10 mouse cellular contexts compared by ENCODE assay signal in the genomic region with DNA sequence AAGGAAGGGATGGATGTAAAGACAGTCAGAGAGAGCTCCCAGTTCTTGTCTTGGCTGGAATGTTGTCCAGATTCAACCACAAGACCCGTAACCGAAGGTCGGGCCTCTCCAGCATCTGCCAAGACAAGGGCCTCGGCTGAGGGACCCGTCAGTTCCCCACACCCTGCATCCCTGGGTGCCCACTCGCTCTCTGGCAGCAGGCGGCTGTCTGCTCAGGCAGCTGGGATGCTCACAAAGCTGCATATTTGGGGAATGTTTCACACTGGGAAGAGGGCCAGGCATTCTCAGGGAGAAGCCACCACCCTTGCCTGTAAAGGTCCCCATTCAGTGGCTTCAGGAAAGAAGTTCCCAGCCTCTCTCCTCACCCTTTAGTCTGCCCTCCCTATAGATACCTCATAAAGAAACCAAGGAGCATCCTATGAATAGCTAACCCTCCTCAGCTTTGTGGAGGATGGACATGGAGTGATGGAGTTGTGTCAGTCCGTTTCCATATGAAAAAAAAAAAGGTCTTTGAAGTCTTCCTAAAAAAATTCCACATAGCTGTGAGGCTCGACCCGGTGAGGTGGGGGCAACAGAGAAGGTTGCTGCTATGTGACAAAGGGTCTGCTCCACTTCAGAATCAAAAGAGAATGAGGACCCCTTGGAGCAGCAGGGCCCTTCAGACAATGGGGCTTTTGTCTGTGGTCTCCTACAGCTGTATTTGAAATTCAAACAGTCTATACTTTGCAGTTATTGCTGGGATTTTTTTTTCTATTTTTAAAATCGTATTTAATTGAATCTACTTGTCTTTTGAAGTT.
DNase-seq lines count a peak whose midpoint lies in the region; TF ChIP-seq lines count a peak whose summit lies in the region.
"Had no signal": no experiment of that assay in that cellular context is flagged by ENCODE, and none has a peak within 500 bp of the region (broad histone marks: within the 10 kb centered on the region; RNA-seq: fewer than 3 reads in every experiment).

No protein-coding gene starts in this region.

- TF ChIP-seq POLR2A in cortical plate, adult 2 months (IDR thresholded peaks at IDR 0.05; ENCODE audit: extremely low read depth, insufficient read depth, low read length) = no peak
- no peak for TF ChIP-seq POLR2A in olfactory bulb, adult 2 months (IDR thresholded peaks at IDR 0.05; ENCODE audit: insufficient read depth, low read depth, low read length)

- 29% methylated on average over 11 of the region's 11 CpGs for WGBS in olfactory bulb, adult 2 months

- intact Hi-C loops in gastrocnemius, postnatal 14 days (cut with DNase I; ENCODE audit: low total_unique reads) = no loop called here

- H3K4me3 ChIP-seq in cortical plate, adult 2 months (ENCODE audit: insufficient read depth, low read length) = no peak overlapping the region
- peak overlapping the region; percentile 30 for H3K4me3 ChIP-seq in olfactory bulb, adult 2 months (ENCODE audit: insufficient read depth, low read depth, low read length)
- H3K4me3 ChIP-seq: limb, embryonic 12.5 days; stomach, embryonic 15.5 days had no signal

- H3K27ac ChIP-seq in cortical plate, adult 2 months (ENCODE audit: insufficient read depth, low read length) = peak overlapping the region; percentile 62
- peak overlapping the region; percentile 86 for H3K27ac ChIP-seq in olfactory bulb, adult 2 months (ENCODE audit: insufficient read depth, low read depth, low read length)
- H3K27ac ChIP-seq: limb, embryonic 12.5 days; stomach, embryonic 15.5 days had no signal

- TF ChIP-seq CTCF in cortical plate, adult 2 months (IDR thresholded peaks at IDR 0.05; ENCODE audit: extremely low read depth, insufficient read depth, low read length) = no peak
- TF ChIP-seq CTCF in olfactory bulb, adult 2 months (IDR thresholded peaks at IDR 0.05; ENCODE audit: insufficient read depth, low read depth, low read length) = no peak

- DNase-seq in left cerebral cortex, adult 18-20 months (ENCODE audit: low spot score in 2 of 2) = peak; percentile 64 to 73
- DNase-seq in left cerebral cortex, adult 11 months (ENCODE audit: low spot score) = no peak
- DNase-seq in gastrocnemius, postnatal 14 days = peak; percentile 68
- peak; percentile 58 to 69 for DNase-seq in layer of hippocampus, postnatal 36 days
- DNase-seq in spleen, adult 12 weeks (ENCODE audit: low spot score) = no peak
- DNase-seq in thymus, postnatal 25 days = no peak

- peaks cover 41% of the 10 kb centered on the region for H3K4me1 ChIP-seq in cortical plate, adult 2 months (ENCODE audit: control insufficient read depth, insufficient read depth, low read length)
- peaks cover 43% of the 10 kb centered on the region for H3K4me1 ChIP-seq in olfactory bulb, adult 2 months (ENCODE audit: control insufficient read depth, insufficient read depth, low read length)

Comparison
In these comparisons a context has a peak if more than half of its experiments do, and no peak if none do; other contexts are left out.
1. DNase-seq: peak in left cerebral cortex, adult 18-20 months (2 of 2), gastrocnemius, postnatal 14 days (single experiment) and layer of hippocampus, postnatal 36 days (2 of 2); none in left cerebral cortex, adult 11 months (single experiment), spleen, adult 12 weeks (single experiment) and thymus, postnatal 25 days (single experiment).